Mouse (Mus musculus) layer of hippocampus, adult 18-20 months (tissue): Measurements from ENCODE around the gene M1ap. TPM values are rescaled to one million over a fixed set of nuclear protein-coding genes. Genes with fewer than 3 reads are reported as not detected.

Experiments
- DNase-seq, 2 experiments: peaks; one replicate each; pipeline ENCODE4 v3.0.0; 2022; ENCODE audit warnings: low spot score in 2 of 2
- total RNA-seq, 2 experiments: library from RNA; stranded (reverse); gene quantifications; 2 replicates each; pipeline ENCODE4 v1.2.3; 2021

The M1ap gene
- total RNA-seq, 2 experiments from 2014 or later: not detected

DNA sequence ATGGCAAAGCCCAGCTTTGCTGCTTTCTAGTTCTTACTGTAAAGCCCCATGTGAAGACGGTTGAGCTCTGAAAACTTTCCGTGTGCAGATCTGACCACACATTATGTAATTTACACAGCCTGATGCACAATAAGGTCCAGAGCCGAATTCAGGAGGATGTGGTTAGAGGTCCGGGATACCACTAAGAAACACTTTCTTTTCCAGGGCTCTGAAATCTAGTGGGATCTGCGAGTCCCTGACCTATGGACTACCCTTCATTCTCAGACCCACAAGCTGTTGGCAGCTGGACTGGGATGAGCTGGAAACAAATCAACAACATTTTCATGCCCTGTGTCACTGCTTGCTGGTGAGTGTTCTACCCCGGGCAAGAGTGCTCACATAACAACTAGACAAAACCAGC lies 59.4 kb downstream of the M1ap start:
- no peak for DNase-seq

DNA sequence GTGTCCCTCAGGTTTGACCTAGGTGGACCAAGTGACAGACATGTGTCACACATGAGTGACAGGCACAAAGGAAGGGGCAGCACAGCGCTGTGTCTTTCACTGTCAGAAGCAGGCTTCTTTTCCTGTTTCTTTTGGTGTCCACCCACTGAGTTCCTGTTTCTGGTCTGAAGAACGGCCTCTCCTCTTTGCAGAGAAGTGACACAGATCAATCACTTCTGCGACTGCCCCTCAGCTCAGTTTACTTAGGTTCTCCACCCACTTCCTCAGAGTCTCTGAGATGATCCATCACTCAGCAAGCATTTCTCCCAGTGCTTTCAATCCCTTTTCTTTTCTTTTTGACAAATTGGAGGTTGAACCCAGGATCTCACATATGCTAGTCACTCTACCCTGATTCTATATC lies 62.0 kb downstream of the M1ap start:
- no peak for DNase-seq

DNA sequence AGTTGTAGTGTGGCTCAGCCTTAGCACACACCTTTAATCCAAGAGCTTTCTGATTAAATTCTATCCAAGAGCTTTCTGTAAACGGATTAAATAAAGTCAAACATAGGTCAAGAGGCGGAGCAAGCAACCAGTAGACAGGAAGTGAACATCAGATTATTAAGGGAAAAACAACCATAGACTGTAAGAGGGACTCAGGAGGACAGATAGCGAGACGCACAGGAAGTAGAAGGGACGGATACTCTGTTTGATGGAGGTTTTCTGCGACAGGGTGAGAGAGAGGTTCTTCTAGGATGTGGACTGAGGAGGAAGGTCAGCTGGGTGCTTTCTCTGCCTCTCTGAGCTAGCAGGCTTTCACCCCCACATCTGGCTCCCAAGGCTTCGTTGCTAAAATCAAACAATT lies 63.3 kb downstream of the M1ap start:
- DNase-seq: no peak

DNA sequence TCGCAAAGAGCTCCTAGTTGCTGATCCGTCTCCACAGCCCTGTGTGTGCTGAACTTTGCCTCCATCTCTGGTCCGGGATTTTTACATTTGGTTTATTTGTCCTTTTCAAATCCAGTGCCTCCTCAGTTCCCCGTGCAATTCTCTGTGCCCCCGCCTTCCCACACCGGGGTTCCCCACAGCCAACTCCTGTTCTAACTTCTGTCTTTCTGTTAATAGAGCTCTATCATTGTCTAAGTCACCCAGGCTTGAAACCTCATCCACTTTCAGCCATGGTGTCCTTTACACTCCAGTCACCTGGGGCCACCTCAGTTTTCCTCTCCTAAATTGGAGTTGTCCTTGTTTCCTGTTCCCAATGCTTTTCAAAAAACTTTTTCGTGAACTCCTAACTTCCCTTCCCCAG lies 64.6 kb downstream of the M1ap start:
- DNase-seq: no peak

DNA sequence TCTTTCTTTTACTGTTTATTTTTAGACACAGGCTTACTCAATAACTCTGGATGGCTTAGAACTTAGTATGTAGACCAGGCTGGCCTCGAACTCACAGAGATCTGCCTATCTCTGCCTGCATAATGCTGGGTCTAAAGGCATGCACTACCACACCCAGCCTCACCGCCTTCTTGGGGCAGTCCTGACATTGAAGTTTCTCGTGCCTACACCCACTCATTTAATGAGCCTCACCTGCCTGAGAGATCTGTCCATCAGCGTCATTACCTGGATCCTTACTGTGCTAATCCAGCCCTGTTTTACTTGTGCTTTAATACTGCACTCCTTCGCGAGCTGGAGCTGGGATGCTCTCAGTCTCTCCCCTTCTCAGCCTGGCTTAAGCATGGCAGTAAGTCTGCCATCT lies 65.1 kb downstream of the M1ap start:
- no peak for DNase-seq

DNA sequence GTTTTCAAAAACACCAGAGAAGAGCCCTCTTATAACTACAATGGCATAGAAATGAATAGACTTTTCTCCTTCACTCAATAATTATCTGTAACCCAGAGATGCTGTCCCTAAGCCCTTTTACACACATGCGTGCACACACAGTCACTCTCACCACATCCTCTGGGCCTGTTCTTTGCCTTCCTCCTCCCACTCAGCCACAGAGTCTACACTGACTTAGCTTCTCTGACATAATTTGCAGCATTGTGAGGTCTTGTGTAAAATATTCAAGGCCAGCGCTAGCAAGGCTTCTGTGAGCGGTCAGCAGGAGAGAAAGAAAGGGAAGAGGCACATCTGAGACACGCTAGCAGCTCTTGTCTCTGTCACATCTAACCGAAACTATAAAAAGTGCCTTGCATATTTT lies 66.7 kb downstream of the M1ap start:
- no peak for DNase-seq

DNA sequence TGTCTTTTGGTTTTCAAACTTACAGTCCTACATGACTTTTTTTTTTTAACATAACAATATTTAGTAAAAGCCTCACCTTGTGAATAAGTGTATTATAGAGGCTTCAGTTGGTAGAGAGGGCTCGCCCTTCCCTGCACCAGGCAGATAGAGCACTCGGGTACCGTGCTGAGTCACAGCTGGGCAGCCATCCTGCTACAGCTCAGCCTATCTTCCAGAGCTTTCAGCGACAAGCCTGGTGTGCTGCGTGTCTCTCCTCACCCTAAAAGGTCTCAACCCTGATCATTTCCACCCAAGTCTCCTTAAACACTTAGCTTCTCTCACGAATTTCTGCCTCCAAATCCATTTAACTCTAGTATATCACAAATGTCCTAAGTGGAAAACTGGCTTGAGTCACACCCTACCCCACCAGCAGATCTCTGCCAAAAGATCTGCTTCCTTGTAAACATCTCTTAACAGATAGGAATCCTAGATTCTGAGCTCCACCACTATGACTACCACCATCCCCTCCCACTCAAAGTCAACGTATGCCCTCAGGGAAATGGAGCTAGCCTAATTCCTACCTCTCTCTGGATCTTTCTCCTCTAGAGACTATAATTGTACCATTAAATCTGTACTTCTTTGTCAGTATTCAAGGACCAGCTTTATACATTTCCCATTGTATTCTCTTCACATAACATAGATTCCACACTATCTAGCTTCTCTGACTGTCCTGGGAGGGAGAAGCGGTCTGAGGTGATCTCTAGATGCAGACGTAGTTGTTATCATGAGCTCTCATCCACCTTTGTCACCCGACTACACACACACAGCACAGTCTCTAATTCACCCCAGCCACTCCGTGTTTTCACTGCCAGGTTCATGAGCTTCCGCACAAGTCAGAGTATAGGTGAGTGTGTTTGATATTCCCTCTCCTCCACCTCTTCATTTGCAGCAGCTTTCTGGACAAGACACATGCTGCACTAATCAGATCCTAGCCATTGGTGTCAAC lies 68.1 kb downstream of the M1ap start:
- no peak for DNase-seq

DNA sequence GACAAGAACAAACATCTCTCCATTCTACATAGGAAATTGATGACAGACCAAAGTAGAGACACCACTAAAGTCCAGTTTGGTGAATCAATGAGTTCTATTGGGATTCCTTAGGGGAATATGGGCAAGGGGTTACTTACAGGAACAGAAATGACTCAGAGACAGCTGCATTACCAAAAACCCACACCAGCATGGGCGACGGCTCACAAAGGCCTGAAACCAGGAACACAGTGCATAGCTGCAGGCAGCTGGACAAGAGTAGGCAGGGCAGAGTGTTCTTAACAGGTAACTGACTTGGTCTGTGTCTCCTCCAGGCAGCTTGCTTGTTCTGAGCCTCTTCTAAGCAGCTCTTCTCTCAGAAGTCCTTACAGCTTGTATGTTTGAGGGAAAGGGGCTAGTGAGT lies 69.0 kb downstream of the M1ap start:
- no peak for DNase-seq

DNA sequence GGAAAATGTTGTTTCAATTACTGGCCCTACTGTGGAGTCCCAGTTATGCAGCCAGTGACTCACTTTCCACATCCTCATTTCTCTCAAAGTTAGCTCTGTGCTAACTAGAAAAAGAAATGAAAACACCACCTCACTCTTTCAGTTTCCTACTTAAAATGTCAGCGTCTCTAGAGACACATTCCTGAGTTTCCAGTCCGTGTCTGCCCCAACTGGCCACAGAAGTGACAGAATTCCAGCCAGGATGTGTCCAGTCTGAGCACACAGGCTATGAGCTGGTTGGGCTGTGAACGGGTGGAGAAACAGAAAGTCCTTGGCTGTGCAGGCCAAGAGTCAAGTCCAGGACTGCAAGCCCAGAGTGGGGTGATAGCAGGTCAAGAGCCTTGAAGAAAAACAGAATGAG lies 70.5 kb downstream of the M1ap start:
- DNase-seq: no peak

DNA sequence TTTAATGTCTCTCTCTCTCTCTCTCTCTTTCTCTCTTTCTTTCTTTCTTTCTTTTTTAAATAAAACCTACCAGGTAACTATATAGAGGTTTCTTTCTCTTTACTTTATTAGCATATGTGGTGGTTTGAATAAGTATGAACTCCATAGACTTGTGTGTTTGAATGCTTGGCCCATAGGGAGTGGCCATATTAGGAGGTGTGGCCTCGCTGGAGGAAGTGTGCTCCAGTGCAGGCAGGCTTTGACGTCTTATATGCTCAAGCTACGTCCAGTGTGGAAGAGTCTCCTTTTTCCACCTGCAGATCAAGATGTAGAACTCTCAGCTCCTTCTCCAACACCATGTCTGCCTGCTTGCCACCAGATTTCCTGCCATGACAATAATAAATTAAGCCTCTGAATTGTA lies 72.3 kb downstream of the M1ap start:
- no peak for DNase-seq

DNA sequence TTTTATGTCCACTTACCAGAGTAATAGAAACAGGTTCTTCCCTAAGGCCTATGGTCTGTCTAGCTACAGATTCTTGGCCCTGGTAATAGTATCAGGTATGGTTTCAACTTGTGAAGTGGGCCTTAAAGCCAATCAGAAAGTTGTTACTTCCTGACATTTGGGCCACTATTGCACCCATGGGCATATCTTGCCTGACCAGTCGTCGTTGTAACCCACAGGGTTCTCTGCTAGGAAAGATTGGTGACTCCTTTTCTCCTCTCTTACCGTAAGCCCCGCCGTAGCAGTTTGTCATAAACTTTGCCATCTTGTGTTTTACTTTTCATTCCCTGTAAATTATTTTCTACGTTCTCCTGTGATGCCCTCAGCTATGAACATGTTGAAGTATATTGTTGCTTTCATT lies 73.4 kb downstream of the M1ap start:
- no peak for DNase-seq

DNA sequence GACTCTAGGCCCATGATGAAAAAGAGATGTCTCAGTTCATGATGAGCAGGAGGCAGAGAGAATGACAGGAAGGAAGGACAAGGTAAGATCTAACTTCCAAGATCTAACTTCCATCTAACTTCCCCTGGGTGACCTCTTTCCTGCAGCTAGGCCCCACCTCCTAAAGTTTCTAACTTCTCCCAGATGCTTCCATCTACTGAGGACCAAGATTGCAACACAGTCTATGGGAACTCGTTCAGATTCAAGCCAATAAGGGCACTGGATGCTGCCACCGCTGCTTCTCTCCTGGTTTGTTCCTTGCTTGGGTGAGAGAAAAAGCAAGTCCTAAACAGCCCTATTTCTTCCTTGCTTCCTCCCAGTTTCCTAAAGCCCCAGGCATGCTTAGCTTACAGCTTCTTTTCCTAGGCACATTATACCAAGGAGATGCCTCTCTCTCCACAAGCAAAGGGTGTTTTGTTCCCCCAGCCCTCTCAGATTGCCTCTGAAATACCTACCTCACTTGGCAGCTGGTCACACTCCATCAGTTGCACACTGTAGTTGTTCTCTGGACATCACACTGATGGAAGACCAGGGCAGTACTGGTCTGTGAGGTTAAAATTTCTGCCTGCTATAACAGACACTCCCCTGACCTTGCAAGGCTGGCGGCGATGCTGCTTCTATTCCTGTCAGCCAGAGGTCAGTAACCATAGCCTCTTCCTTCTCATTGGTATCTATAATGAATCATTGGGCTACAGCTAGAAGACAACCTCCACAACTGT lies 74.3 kb downstream of the M1ap start:
- no peak for DNase-seq

DNA sequence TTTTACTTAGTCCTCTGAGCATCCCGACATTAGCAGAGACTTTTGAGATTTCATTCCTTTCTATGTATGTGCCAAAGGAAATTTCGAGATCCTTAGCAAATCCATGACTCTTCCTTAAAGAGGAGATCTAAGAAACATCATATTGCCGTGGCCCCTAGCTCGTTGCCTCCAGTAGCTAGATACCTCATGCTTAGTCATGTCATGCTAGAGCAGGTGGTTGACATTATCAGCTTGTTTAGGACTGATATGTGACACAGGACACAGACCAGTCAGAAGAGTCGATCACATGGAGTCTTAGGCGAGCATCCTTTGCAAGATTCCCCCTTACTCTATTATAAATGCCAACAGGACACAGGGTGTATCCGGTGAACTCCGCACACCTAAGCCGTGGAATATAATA lies 76.3 kb downstream of the M1ap start:
- no peak for DNase-seq

DNA sequence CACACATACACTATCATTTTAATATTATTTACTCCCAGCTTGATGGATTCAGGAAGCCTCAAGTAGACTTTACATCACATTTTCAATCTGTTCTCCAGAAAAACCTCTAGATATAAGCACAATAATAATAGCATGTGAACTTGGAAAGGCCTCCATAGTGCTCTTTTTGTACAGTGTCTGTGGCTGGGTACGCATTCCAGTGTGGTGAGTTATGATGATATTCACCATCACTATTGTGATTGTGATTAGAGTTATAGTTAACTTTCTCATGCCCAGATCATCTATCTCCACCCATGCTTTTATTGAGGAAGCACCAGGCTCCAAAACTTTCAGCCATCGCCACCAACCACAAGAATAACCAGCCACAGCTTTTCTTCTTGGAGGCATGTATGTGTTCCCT lies 77.1 kb downstream of the M1ap start:
- no peak for DNase-seq

DNA sequence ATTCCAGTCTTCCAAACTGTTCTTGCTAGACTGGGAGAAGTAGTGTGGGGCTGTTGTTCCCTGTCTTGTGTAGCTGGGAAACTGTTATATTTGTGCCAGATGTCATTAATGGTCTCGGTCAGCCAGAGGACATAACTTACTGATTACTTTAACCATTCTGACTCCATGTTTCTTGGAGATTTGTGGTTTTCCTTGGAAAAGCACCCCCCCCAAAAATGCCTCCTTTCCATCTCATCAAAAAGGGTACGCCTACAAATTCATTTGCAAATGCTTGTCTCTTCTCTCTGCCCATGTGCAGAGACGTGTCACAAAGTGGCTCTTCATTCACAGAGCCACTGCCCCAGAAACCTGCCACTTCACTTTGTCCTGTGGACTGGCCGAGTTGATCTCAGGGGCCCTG lies 77.7 kb downstream of the M1ap start:
- DNase-seq: no peak

DNA sequence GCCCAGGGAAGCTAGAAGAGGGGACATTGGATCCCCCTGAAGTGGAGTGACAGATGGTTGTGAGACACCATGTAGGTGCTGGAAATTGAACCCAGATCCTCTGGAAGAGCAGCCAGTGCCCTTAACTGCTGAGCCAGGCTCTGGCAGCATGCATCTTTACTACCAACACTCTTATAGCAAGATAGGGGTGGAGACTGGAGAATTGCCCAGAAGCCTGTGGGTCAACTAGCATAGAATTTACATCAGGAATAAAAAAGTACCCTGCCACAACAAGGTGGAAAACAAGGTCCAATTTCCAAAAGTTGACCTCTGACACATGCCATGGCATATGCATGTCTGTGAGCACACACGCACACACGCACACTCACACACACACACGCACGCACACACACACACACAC lies 78.5 kb downstream of the M1ap start:
- no peak for DNase-seq

DNA sequence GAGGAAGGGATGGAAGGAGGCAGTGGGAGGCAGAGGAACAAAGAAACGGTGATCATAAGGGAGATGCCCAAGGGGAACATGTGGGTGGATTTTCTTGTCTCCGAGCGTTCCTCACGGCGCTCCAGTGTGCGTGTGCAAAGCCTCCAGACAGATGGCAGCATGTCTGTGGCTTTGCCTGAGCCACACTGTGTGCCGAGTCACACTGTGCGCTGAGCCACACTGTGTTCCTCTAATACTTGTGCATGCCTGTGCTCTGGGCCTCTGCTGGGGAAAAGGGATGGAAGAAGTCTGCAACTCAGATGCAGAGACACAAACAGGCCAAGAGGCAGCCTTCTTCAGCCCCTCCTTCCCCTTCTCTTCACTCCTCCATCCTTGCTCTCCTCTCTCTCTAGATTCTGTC lies 80.6 kb downstream of the M1ap start:
- DNase-seq: peak in 1 of 2 experiments; percentile 49

DNA sequence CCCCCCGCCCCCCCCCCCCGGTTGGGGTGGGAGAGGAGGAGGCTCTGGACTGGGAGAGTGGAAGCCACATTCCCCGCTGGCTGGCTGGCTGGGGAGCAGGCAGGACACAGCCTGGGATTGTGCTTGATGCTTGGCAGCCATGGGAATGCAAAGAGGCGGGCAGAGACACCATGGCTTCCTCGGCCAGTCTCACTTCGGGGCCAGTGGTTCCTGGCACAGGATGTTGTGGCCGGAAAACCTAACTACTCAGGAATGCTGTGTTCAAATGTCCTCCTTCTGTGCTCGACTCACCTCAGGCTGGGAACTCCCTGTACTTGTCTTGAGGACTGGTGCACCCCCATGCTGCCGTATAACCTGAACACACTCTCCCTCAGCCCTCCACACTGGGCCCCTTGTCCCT lies 81.0 kb downstream of the M1ap start:
- no peak for DNase-seq

DNA sequence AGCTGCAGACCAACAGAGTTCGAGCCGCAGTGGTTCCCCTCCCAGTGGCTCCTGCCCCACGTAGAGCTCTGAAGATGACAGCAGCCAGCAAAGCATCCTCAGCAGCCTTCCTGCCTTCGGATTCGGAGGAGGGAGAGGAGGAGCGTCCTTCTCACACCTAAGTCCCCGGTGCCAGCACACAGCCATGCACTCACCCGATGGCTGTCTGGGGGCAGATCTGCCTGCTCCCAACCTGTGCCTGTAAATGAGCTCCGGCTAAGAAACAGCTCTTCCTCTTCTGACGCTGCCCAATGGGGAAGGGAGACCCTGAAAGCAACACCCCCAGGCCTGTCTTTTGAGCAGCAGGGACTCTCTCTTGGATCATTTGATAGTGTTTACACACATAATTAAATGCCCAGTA lies 83.1 kb downstream of the M1ap start:
- DNase-seq: no peak

DNA sequence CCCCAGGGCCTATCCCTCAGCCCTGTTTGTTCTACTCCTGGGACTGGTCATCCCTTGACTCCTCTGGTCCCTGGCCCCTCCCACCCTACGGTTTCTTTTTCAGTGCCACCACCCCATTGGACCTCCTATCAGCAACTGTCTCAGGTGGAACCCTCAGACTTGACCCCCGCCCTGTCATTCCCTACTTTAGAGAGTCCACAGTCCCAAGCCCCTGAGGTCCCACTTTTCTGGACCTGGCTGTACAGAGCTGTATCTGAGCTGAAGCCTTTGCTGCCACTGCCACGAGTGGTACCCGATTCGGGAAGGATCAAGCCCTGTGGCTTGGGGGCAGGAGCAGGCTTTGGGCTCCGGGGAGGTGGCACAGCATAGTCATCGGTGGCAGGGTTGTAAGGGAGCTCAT lies 84.4 kb downstream of the M1ap start:
- DNase-seq: no peak

DNA sequence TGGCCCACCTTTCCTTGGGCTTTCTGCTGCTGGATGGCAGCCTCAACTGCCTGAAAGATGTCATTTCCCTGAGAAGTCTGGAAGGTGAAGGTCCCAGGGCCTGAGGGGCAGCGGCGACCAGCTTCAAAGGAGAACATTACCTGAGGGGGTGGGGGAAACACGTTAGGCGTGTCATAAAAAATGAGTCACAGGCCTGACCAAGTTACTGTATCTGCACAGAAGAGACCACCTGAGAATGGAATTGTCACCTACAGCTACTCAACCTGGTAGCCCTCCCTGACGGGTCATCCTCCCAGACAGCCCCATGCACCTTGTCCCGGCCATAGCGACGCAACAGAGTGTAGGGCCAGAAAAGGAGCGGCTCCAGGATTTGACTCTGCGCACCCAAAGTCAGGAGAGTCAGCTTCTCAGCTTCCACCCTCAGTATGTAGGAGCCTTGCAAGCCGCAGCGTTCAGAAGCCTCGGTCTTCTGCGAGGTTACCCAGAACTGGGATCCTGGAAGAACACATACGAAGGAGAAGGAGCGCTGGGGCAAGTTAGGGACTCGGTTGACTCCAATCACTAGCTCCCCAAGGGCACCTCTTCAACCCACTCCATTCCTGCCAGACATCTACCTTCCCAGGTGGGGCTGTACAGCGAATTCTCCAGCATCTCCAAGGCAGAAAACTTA lies 85.4 kb downstream of the M1ap start:
- no peak for DNase-seq

DNA sequence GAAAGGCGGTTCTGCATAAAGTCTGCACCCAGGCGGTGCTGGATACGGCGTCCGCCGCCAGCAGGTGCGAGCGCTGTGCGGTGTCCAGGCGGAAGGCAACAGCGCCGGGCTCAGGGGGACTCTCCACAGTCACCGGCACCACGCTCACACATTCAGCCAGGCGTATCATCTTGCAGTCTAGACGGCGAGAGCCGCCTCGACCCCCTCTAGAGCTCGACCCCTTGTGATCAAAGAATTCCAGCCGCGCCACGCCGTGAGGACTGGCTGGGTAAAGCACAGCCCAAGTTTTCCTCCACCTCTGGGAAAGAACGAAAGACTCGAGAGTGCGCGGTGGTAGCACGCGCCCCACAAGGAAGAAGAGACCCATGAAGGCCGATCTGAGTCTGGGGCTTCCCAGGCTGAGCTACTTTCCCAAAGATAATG lies 86.1 kb downstream of the M1ap start:
- DNase-seq: no peak
